Mouse (Mus musculus) ES-E14 (cell line): ENCODE measurements around the gene Mtmr4. TPM values are rescaled to one million over a fixed set of nuclear protein-coding genes. Genes with fewer than 3 reads are reported as not detected.
A peak's percentile ranks its signal among the peaks of the same experiment; 100 is the strongest.

Experiments
- DNase-seq: peaks from one replicate; pipeline ENCODE4 v3.0.0-alpha.2; 2013; ENCODE audit warnings: low read depth, low spot score
- H3K27ac ChIP-seq: 2 replicates; pipeline ENCODE4 v1.5.1; 2012; ENCODE audit warnings: low read depth, mild to moderate bottlenecking, low read length, moderate library complexity, mixed read lengths; ENCODE audit not compliant: poor library complexity, insufficient read depth, severe bottlenecking
- H3K36me3 ChIP-seq: 2 replicates; pipeline ENCODE4 v1.6.1; 2012; ENCODE audit warnings: mild to moderate bottlenecking, low read length, moderate library complexity, mixed read lengths; ENCODE audit not compliant: control insufficient read depth, poor library complexity, insufficient read depth, severe bottlenecking
- H3K4me1 ChIP-seq, 2 experiments: fragments of 150-350 bp in 1 of 2; sonication (generic) in 1 of 2; 2 replicates each; pipeline ENCODE4 v1.6.1; 2012; ENCODE audit warnings: low read length in 2 of 2, mild to moderate bottlenecking in 1 of 2, mixed read lengths in 1 of 2; ENCODE audit not compliant: control insufficient read depth in 2 of 2, insufficient read depth in 2 of 2, poor library complexity in 1 of 2
- H3K4me3 ChIP-seq, 2 experiments: fragments of 150-350 bp in 1 of 2; sonication (generic) in 1 of 2; 2 replicates each; pipeline ENCODE4 v1.5.1; 2012; ENCODE audit warnings: low read length in 2 of 2, low read depth in 1 of 2, mild to moderate bottlenecking in 1 of 2, mixed read lengths in 1 of 2; ENCODE audit not compliant: insufficient read depth in 1 of 2, poor library complexity in 1 of 2, severe bottlenecking in 1 of 2
- H3K9ac ChIP-seq: 2 replicates; pipeline ENCODE4 v1.6.1; 2012; ENCODE audit warnings: low read depth, mild to moderate bottlenecking, low read length, mixed read lengths; ENCODE audit not compliant: poor library complexity, insufficient read depth, severe bottlenecking
- H3K9me3 ChIP-seq: fragments of 150-350 bp; sonication (generic); 2 replicates; pipeline ENCODE4 v1.6.1; 2012; ENCODE audit warnings: low read depth, mild to moderate bottlenecking, low read length; ENCODE audit not compliant: control insufficient read depth, insufficient read depth
- CHD2 ChIP-seq: IDR thresholded peaks from 2 replicates; pipeline ENCODE4 v1.6.1; 2014; ENCODE audit warnings: mild to moderate bottlenecking, low read depth, low read length, inconsistent platforms
- HCFC1 ChIP-seq: IDR thresholded peaks from 2 replicates; pipeline ENCODE4 v1.6.1; 2012; ENCODE audit warnings: low read length, inconsistent platforms, borderline replicate concordance; ENCODE audit not compliant: insufficient read depth
- MAFK ChIP-seq: IDR thresholded peaks from 2 replicates; pipeline ENCODE4 v1.6.1; 2014; ENCODE audit warnings: mild to moderate bottlenecking, low read depth, low read length, inconsistent platforms; ENCODE audit not compliant: insufficient read depth
- ZC3H11A ChIP-seq: IDR thresholded peaks from 2 replicates; pipeline ENCODE4 v1.6.1; 2012; ENCODE audit warnings: low read depth, mild to moderate bottlenecking, inconsistent platforms, low read length, borderline replicate concordance
- ZNF384 ChIP-seq: IDR thresholded peaks from 2 replicates; pipeline ENCODE4 v1.6.1; 2012; ENCODE audit warnings: low read depth, low read length, inconsistent platforms
- in situ Hi-C, 2 experiments: fragments of 600-800 bp; cut with MboI; formaldehyde crosslinking; loops; one replicate each; pipeline ENCODE4 v1.15.1; 2025; ENCODE audit warnings: low sequenced_read_pairs in 2 of 2, inconsistent platforms in 1 of 2; ENCODE audit not compliant: unreplicated experiment in 2 of 2
- total RNA-seq: library from RNA; depleted of rRNA; stranded (reverse); fragments of 300-350 nt; gene quantifications from 2 replicates; pipeline ENCODE4 v1.2.3, GENCODE M21; 2012

The Mtmr4 gene
- total RNA-seq, 1 experiment, result 27.7 TPM

GRCm38 (mm10) chr11:87577601-87578248 lies 14.2 kb upstream of the Mtmr4 start:
- Histone ChIP-seq H3K9ac (no peak overlapping the region), H3K4me3 (peak overlapping the region; percentile 27 to 72; a peak in 2 of 4 replicates), H3K9me3 (no peaks in the 10 kb centered on the region), H3K4me1 (peaks cover 5 to 18% of the 10 kb centered on the region in 2 experiments; a peak in 2 of 4 replicates), H3K27ac (no peak overlapping the region), H3K36me3 (no peaks in the 10 kb centered on the region)
- TF ChIP-seq CHD2 (no peak), ZC3H11A (no peak), ZNF384 (no peak), HCFC1 (no peak), MAFK (no peak)
- in situ Hi-C loops, result no loop called here
- no peak for DNase-seq

- H3K36me3 ChIP-seq, result no peaks in the 10 kb centered on the region
- in situ Hi-C loops, result no loop called here
- TF ChIP-seq ZNF384 (no peak), CHD2 (no peak), HCFC1 (no peak), ZC3H11A (no peak), MAFK (no peak)
- peaks cover 5 to 16% of the 10 kb centered on the region in 2 experiments; a peak in 2 of 4 replicates for H3K4me1 ChIP-seq
- H3K9me3 ChIP-seq, result no peaks in the 10 kb centered on the region
- H3K9ac ChIP-seq, result 0 out of 2 replicates have a peak overlapping the region, but pooled peaks have one; percentile 8
- H3K4me3 ChIP-seq, result peak overlapping the region; percentile 60 to 72
- H3K27ac ChIP-seq, result no peak overlapping the region
- DNase-seq, result no peak
Measured at GRCm38 (mm10) chr11:87578249-87578962, 13.6 kb upstream of the Mtmr4 start.

GRCm38 (mm10) chr11:87578963-87579601 lies 12.9 kb upstream of the Mtmr4 start:
- Histone ChIP-seq H3K9ac (no peak overlapping the region), H3K4me1 (peaks cover 5 to 16% of the 10 kb centered on the region in 2 experiments; a peak in 2 of 4 replicates), H3K36me3 (no peaks in the 10 kb centered on the region), H3K4me3 (peak overlapping the region; percentile 60 to 72; a peak in 3 of 4 replicates), H3K27ac (no peak overlapping the region), H3K9me3 (no peaks in the 10 kb centered on the region)
- no peak for DNase-seq
- in situ Hi-C loops, result no loop called here
- no peak for TF ChIP-seq HCFC1
- no peak for TF ChIP-seq CHD2
- TF ChIP-seq ZC3H11A, result no peak
- no peak for TF ChIP-seq MAFK
- no peak for TF ChIP-seq ZNF384

- Histone ChIP-seq H3K9me3 (no peaks in the 10 kb centered on the region), H3K4me1 (peaks cover 2 to 12% of the 10 kb centered on the region in 2 experiments; a peak in 1 of 4 replicates), H3K4me3 (no peak overlapping the region), H3K27ac (no peak overlapping the region), H3K36me3 (no peaks in the 10 kb centered on the region), H3K9ac (no peak overlapping the region)
- DNase-seq, result no peak
- in situ Hi-C loops, result no loop called here
- TF ChIP-seq ZC3H11A (no peak), HCFC1 (no peak), CHD2 (no peak), ZNF384 (no peak), MAFK (no peak)
Measured at GRCm38 (mm10) chr11:87579713-87580112, 12.2 kb upstream of the Mtmr4 start.
